ENCODE assay signal across 32 mouse cellular contexts in the genomic region with DNA sequence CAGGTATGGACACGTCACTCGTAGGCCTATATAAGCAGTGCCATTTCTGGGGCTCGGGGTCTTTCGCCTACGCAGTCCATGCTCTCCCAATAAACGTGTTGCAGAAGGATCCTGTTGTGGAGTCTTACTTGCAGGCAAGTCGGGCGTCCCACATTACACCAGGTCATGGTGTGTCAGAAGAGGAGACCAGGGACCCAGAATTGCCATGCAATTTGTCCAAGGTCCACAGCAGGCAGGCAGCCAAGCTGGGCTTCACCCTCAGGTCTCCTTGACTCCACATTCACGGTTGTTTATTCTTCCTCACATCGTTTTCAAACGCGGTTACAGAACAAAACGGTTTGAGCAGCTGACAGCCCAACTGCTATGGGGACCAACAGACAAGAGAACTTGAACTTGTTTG. TPM values are rescaled to one million over a fixed set of nuclear protein-coding genes. Genes with fewer than 3 reads are reported as not detected.
A peak's percentile ranks its signal among the peaks of the same experiment; 100 is the strongest.
DNase-seq lines count a peak whose midpoint lies in the region; TF ChIP-seq lines count a peak whose summit lies in the region.
"Not testable (repeated sequence)": the region's sequence is repeated elsewhere in the genome, so short reads cannot be mapped to it uniquely, and the experiment has no call there.
"Had no signal": no experiment of that assay in that cellular context is flagged by ENCODE, and none has a peak within 500 bp of the region (broad histone marks: within the 10 kb centered on the region; RNA-seq: fewer than 3 reads in every experiment).

No protein-coding gene starts in this region.

- not testable (repeated sequence) for H3K27ac ChIP-seq in liver, adult 2 months (replicated peaks; ENCODE audit: insufficient read depth, low read depth, low read length)

- peak; percentile 9 for DNase-seq in Muller cell, postnatal 12 days (ENCODE audit: inconsistent ontology term)
- peak; percentile 36 for DNase-seq in adrenal gland, postnatal 10 days
- DNase-seq in cerebellum, adult 8-10 months, result peak; percentile 31
- peak; percentile 93 for DNase-seq in heart, adult 11 months
- DNase-seq in kidney, adult 9 months, result peak; percentile 31
- peak; percentile 6 for DNase-seq in liver, adult 2 months (ENCODE audit: extremely low read depth, low read depth, low spot score)
- peak; percentile 31 for DNase-seq in lung, postnatal 36 days
- peak; percentile 13 for DNase-seq in urinary bladder, postnatal 25 days (ENCODE audit: low spot score)

- H3K4me1 ChIP-seq in liver, adult 2 months (ENCODE audit: control insufficient read depth, insufficient read depth, low read length), result not testable (repeated sequence)

- not testable (repeated sequence) for H3K9ac ChIP-seq in liver, adult 2 months (ENCODE audit: low read depth, low read length)

- 56% methylated on average over 13 of the region's 13 CpGs for WGBS in liver, adult 2 months

- not testable (repeated sequence) for H3K4me3 ChIP-seq in liver, adult 2 months (ENCODE audit: insufficient read depth, low read depth, low read length)

- not testable (repeated sequence) for H3K36me3 ChIP-seq in liver, adult 2 months (ENCODE audit: control insufficient read depth, insufficient read depth, low read length)

- not testable (repeated sequence) for TF ChIP-seq CTCF in liver, adult 2 months (IDR thresholded peaks at IDR 0.05; ENCODE audit: low read depth, low read length)

- not testable (repeated sequence) for H3K27me3 ChIP-seq in liver, adult 2 months (ENCODE audit: control insufficient read depth, insufficient read depth, low read length)

- not testable (repeated sequence) for H3K79me2 ChIP-seq in liver, adult 2 months (ENCODE audit: control insufficient read depth, insufficient read depth, low read length)

- not testable (repeated sequence) for TF ChIP-seq POLR2A in liver, adult 2 months (IDR thresholded peaks at IDR 0.05; ENCODE audit: extremely low read depth, insufficient read depth, low read length)

RNA-seq across cellular contexts. Expression of gene Gm7697, which starts 21.7 kb away (rescaled TPM):
- total RNA-seq in adrenal gland, postnatal 10 days (2021), result not detected
- not detected in 2 replicates for total RNA-seq in liver, adult 2 months (2014; rRNA removed)
- polyA plus RNA-seq in liver, adult 2 months (2012; rRNA removed), result not detected in 2 replicates
- total RNA-seq: adrenal gland, postnatal 25 days; common myeloid progenitor, adult 5-6 weeks; gastrocnemius, adult 18-20 months; gastrocnemius, postnatal 4 days; heart, adult 8-10 months; heart, postnatal 10 days; hematopoietic stem cell, adult 5-6 weeks; layer of hippocampus, adult 18-20 months; left cerebral cortex, adult 8-10 months; left cerebral cortex, postnatal 36 days; MEL had no signal
- polyA plus RNA-seq: embryonic facial prominence, embryonic 13.5 days; forebrain, embryonic 10.5 days; forebrain, embryonic 15.5 days; frontal cortex, adult 2 months; heart, embryonic 13.5 days; hindbrain, embryonic 14.5 days; intestine, postnatal 0 days; limb, embryonic 13.5 days; liver, embryonic 12.5 days; liver, postnatal 0 days; midbrain, embryonic 13.5 days; neural tube, embryonic 13.5 days; thymus, adult 2 months had no signal

Comparison
In these comparisons a context has a peak if more than half of its experiments do, and no peak if none do; other contexts are left out.
1. DNase-seq: peak in every context shown above with its lines; median percentile 93 in heart, adult 11 months; 36 in adrenal gland, postnatal 10 days; 31 in cerebellum, adult 8-10 months; 31 in kidney, adult 9 months; 31 in lung, postnatal 36 days; 13 in urinary bladder, postnatal 25 days; 9 in Muller cell, postnatal 12 days; 6 in liver, adult 2 months.